Mouse (Mus musculus) heart, postnatal 0 days (tissue): ENCODE data around the gene Kcnma1.

ENCODE experiments used
- CTCF ChIP-seq: IDR thresholded peaks from 2 replicates; pipeline ENCODE4 v1.5.1; 2016; ENCODE audit warnings: antibody characterized with exemption, control low read depth, low read depth
- EP300 ChIP-seq: IDR thresholded peaks from 2 replicates; pipeline ENCODE4 v1.6.1; 2016; ENCODE audit warnings: antibody characterized with exemption, low read depth

GRCm38 (mm10) chr14:23957270-23957669, 57.0 kb downstream of the Kcnma1 start:
- no peak for TF ChIP-seq EP300
- TF ChIP-seq CTCF = no peak
